Mouse (Mus musculus) ES-Bruce4 (cell line): ENCODE data around the gene Hyal3. TPM values are rescaled to one million over a fixed set of nuclear protein-coding genes. Genes with fewer than 3 reads are reported as not detected.

ENCODE experiments used
- H3K27ac ChIP-seq: 2 replicates; pipeline ENCODE4 v1.5.1; 2012; ENCODE audit warnings: low read length, inconsistent platforms; ENCODE audit not compliant: insufficient read depth
- H3K27me3 ChIP-seq: 2 replicates; pipeline ENCODE4 v1.6.1; 2012; ENCODE audit warnings: mild to moderate bottlenecking, low read length, inconsistent platforms; ENCODE audit not compliant: control insufficient read depth, poor library complexity, insufficient read depth, severe bottlenecking
- H3K36me3 ChIP-seq: 2 replicates; pipeline ENCODE4 v1.6.1; 2012; ENCODE audit warnings: inconsistent platforms, mild to moderate bottlenecking, low read length, moderate library complexity; ENCODE audit not compliant: control insufficient read depth, poor library complexity, insufficient read depth, severe bottlenecking
- H3K4me1 ChIP-seq: one replicate; pipeline ENCODE4 v1.8.1; 2011; ENCODE audit warnings: low read length; ENCODE audit not compliant: control insufficient read depth, insufficient read depth
- H3K4me3 ChIP-seq: 2 replicates; pipeline ENCODE4 v1.5.1; 2011; ENCODE audit warnings: low read depth, mild to moderate bottlenecking, low read length
- H3K9ac ChIP-seq: 2 replicates; pipeline ENCODE4 v1.6.1; 2012; ENCODE audit warnings: low read depth, mild to moderate bottlenecking, inconsistent platforms; ENCODE audit not compliant: poor library complexity, severe bottlenecking
- H3K9me3 ChIP-seq: replicated peaks from 2 replicates; pipeline ENCODE4 v1.6.1; 2012; ENCODE audit warnings: mild to moderate bottlenecking, low read length, inconsistent platforms; ENCODE audit not compliant: control insufficient read depth, poor library complexity, insufficient read depth, severe bottlenecking
- CTCF ChIP-seq: IDR thresholded peaks from one replicate; pipeline ENCODE4 v1.8.1; 2011; ENCODE audit warnings: low read depth, low read length
- EP300 ChIP-seq: IDR thresholded peaks from 2 replicates; pipeline ENCODE4 v1.6.1; 2011; ENCODE audit warnings: low read depth, low read length; ENCODE audit not compliant: insufficient read depth
- POLR2A ChIP-seq: IDR thresholded peaks from one replicate; pipeline ENCODE4 v1.8.1; 2011; ENCODE audit warnings: low read length; ENCODE audit not compliant: insufficient read depth
- polyA plus RNA-seq: library from polyadenylated mRNA; stranded (reverse); fragments of >200 nt; gene quantifications from 2 replicates; pipeline ENCODE4 v1.2.4, GENCODE M21; 2011; ENCODE audit warnings: low read depth; ENCODE audit not compliant: missing spikeins, insufficient read depth, insufficient read length

Gene Hyal3
- polyA plus RNA-seq, 1 experiment: 1.0 TPM

DNA sequence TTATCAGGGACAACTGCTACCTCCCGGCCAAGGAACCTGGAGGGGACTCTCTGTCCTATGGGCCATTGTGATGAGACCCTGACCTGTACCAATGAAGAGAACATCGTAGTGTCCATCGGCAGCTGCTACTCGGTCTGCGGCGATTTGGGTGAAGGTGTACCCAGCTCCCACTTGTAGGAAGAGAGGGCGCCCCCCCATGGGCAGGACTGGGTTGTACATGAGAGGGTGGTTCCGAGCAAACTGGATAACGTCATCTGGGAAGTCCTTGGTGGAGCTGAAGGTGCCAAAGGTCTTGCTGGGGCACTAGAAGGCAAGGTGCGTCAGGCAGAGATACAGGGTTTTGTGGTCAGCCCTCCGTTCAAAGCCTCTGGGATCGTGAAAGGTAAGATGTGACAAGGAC, 20.1 kb downstream of the Hyal3 start:
- no peak overlapping the region for H3K27ac ChIP-seq
- TF ChIP-seq EP300 (no peak), CTCF (peak; percentile 49)
- no peaks in the 10 kb centered on the region for H3K36me3 ChIP-seq
- H3K4me3 ChIP-seq: no peak overlapping the region
- H3K9ac ChIP-seq: no peak overlapping the region
- no peaks in the 10 kb centered on the region for H3K9me3 ChIP-seq
- H3K27me3 ChIP-seq: no peaks in the 10 kb centered on the region
- H3K4me1 ChIP-seq: peaks cover 8% of the 10 kb centered on the region

GRCm38 (mm10) chr9:107601275-107601674, 20.7 kb downstream of the Hyal3 start:
- Histone ChIP-seq H3K4me3 (no peak overlapping the region), H3K27me3 (no peaks in the 10 kb centered on the region), H3K36me3 (no peaks in the 10 kb centered on the region), H3K9me3 (no peaks in the 10 kb centered on the region), H3K4me1 (peaks cover 8% of the 10 kb centered on the region), H3K9ac (no peak overlapping the region), H3K27ac (no peak overlapping the region)
- TF ChIP-seq CTCF (no peak), POLR2A (no peak), EP300 (no peak)

DNA sequence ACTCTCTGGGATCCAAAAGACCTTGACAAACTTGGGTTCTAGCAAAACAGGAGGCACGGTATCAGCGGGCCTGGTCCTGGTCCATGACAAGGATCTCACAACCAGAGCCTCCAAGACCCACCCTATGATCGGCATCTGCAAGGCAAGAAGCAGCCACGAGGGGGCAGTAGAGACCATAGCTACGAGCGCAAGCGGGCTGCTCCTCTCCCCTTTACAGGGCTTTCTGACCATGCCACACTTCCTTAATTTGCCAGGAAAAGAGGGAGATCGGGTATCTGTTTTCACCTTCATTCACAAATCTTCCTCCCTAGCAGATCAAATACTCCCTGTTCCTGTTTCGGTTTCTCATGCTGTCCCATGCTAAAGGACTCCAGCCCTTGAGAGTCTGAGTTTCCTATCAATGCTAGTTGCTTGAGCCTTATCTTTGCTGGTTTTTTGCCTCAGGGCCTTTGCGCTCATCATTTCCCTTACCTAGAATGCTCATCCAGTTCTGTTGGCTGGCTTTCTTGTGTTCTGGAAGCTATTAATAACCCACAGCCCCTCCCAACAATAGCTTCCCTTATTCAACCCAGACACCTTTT, 21.5 kb downstream of the Hyal3 start:
- TF ChIP-seq EP300 (peak; percentile 48; the same call in 1 of the 2 replicates), CTCF (peak; percentile 99), POLR2A (no peak)
- H3K9me3 ChIP-seq: no peaks in the 10 kb centered on the region
- no peak overlapping the region for H3K9ac ChIP-seq
- H3K27ac ChIP-seq: no peak overlapping the region
- H3K27me3 ChIP-seq: no peaks in the 10 kb centered on the region
- H3K4me3 ChIP-seq: no peak overlapping the region
- H3K36me3 ChIP-seq: no peaks in the 10 kb centered on the region
- H3K4me1 ChIP-seq: peaks cover 11% of the 10 kb centered on the region

DNA sequence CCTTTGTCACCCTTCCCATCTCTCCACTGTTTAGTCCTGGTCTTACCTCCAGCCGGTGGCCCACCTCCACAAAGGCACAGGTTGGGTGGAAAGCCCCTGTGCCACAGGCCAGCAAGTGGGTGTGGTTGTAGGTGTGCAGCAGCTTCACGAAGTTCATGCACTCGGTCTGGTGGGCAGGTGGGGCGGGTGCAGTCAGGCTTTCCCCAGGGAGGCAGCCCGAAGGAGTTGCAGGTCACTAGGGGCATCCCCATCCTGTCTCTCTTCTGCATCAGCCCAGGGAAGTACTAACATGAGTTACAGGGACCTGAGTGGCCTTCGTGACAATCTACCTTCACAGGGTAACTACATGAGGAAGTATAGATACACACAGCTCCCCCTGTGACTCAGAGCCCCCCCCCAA, 22.6 kb downstream of the Hyal3 start:
- Histone ChIP-seq H3K4me1 (peaks cover 11% of the 10 kb centered on the region), H3K27me3 (no peaks in the 10 kb centered on the region)

DNA sequence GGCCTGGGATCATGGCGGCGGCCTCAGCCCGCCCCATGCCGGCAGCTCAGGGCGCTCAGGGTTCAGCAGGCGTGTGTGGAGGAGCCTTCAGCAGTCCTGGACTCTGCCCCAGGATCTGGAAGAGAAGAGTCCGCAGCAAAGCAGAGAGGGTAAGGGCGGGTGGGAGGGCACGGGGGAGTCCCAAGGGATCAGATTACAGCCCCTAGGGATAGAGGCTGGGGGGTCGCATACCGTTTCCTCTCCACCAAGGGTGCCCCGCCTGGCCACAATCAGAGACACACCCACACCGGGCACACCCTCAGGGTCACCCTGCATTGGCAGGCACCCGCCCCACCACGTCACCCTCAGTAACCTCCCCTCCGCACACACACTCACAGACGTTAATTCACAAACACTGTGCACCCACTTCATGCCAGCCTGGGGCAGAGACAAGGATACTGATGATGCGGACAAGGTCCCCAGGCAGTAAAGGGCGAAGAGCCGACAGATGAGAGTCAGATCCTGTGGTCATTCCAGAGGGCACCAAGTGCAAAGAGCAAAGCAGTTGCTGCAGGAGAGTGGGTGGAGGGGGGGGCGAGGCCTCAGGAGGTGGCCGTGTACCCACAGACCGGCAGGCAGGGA, 24.5 kb downstream of the Hyal3 start:
- H3K27me3 ChIP-seq: no peaks in the 10 kb centered on the region
- no peak overlapping the region for H3K27ac ChIP-seq
- H3K4me1 ChIP-seq: peaks cover 17% of the 10 kb centered on the region
- H3K4me3 ChIP-seq: peak overlapping the region; percentile 18; the same call in 1 of the 2 replicates
- no peaks in the 10 kb centered on the region for H3K36me3 ChIP-seq
- no peak for TF ChIP-seq CTCF
- TF ChIP-seq EP300: peak; percentile 65; the same call in 1 of the 2 replicates
- H3K9me3 ChIP-seq: no peaks in the 10 kb centered on the region
- peak overlapping the region; percentile 53 for H3K9ac ChIP-seq

More for the DNA sequence above, 22.6 kb downstream of the Hyal3 start:
- TF ChIP-seq POLR2A: no peak
- no peak for TF ChIP-seq CTCF
- no peak for TF ChIP-seq EP300
- Histone ChIP-seq H3K27ac (no peak overlapping the region), H3K9ac (no peak overlapping the region), H3K4me3 (no peak overlapping the region), H3K36me3 (no peaks in the 10 kb centered on the region), H3K9me3 (no peaks in the 10 kb centered on the region)

GRCm38 (mm10) chr9:107606591-107606990, 26.0 kb downstream of the Hyal3 start:
- TF ChIP-seq CTCF: no peak
- no peak for TF ChIP-seq POLR2A
- no peak for TF ChIP-seq EP300
- Histone ChIP-seq H3K9me3 (no peaks in the 10 kb centered on the region), H3K9ac (no peak overlapping the region), H3K27ac (no peak overlapping the region), H3K4me3 (no peak overlapping the region), H3K36me3 (no peaks in the 10 kb centered on the region), H3K27me3 (no peaks in the 10 kb centered on the region), H3K4me1 (peaks cover 15% of the 10 kb centered on the region)
